Mouse (Mus musculus): ENCODE measurements at regions not wholly inside any gene's neighbourhood (a gene's known extent, or its start where the extent isn't known, plus 50 kb on each side); places are given as distances from the start of the nearest gene placed in this dataset.

DNA sequence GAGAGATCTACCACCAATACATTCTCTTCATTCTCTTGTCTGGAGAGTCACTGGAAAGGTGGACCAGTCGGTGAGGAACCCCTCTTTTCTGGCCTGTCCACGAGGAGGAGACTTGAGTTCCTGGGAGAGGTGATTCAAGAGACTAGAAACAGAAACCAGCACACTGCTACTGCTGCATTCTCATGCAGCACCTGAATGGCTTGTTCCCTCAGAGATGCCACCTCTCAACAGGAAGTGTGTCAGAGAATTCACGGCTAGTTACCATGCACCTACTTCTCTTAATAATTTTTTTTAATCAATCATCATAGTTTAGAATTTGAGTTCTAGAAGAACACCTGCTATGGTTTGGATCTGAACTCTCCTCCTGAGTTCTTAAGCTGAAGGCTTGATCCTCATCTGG, 52.0 kb upstream of the Dynlrb2 start:
- H3K27ac ChIP-seq: no peak overlapping the region
- no peaks in the 10 kb centered on the region for H3K9me3 ChIP-seq
- WGBS: 84% methylated on average over 3 of the region's 3 CpGs
- H3K9ac ChIP-seq: no peak overlapping the region
- H3K4me1 ChIP-seq: 0 out of 2 replicates have a peak, but pooled peaks cover 2% of the 10 kb centered on the region
- no peaks in the 10 kb centered on the region for H3K27me3 ChIP-seq
- H3K4me2 ChIP-seq (replicated peaks): no peak overlapping the region
- no peak for ATAC-seq (ENCODE audit: low FRiP score, low read depth)
- H3K36me3 ChIP-seq: no peaks in the 10 kb centered on the region
- H3K4me3 ChIP-seq: no peak overlapping the region

DNA sequence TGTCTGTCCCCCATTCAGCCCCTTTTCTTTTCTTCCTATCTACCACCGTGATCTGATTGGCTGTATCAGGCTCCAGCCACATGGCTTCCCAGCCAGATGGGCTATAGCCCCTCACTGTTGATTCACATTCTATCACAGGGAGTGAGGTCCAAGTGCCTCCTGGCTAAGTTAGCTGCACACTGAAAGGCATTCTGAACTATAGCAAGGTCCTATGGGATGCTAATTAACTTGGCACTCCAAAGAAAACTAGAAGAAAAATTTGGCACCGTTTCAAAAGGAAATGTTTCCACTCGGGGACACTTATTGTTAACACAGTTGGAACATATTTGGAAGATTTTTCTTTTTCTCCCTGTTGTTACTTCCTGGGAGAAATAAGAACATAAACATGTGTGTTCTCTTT, 53.4 kb upstream of the Dynlrb2 start:
- H3K27ac ChIP-seq: no peak overlapping the region
- 0 out of 2 replicates have a peak, but pooled peaks cover 2% of the 10 kb centered on the region for H3K4me1 ChIP-seq

GRCm38 (mm10) chr8:116447452-116447851, 57.3 kb upstream of the Dynlrb2 start:
- H3K9ac ChIP-seq: no peak overlapping the region
- no peaks in the 10 kb centered on the region for H3K36me3 ChIP-seq
- H3K4me2 ChIP-seq (replicated peaks): no peak overlapping the region
- H3K27me3 ChIP-seq: peaks cover 1% of the 10 kb centered on the region; the same call in 1 of the 2 replicates
- H3K4me3 ChIP-seq: no peak overlapping the region
- 0 out of 2 replicates have a peak, but pooled peaks cover 2% of the 10 kb centered on the region for H3K4me1 ChIP-seq
- WGBS: 83% methylated on average over 2 of the region's 2 CpGs
- H3K9me3 ChIP-seq: 0 out of 2 replicates have a peak, but pooled peaks cover 3% of the 10 kb centered on the region
- ATAC-seq (ENCODE audit: low FRiP score, low read depth): no peak
- no peak overlapping the region for H3K27ac ChIP-seq

More for the DNA sequence above, 53.4 kb upstream of the Dynlrb2 start:
- Histone ChIP-seq H3K27me3 (no peaks in the 10 kb centered on the region), H3K9ac (no peak overlapping the region), H3K4me2 (replicated peaks) (no peak overlapping the region), H3K4me3 (no peak overlapping the region), H3K36me3 (no peaks in the 10 kb centered on the region), H3K9me3 (no peaks in the 10 kb centered on the region)
- no peak for ATAC-seq (ENCODE audit: low FRiP score, low read depth)
- WGBS: 59% methylated on average over 3 of the region's 3 CpGs

DNA sequence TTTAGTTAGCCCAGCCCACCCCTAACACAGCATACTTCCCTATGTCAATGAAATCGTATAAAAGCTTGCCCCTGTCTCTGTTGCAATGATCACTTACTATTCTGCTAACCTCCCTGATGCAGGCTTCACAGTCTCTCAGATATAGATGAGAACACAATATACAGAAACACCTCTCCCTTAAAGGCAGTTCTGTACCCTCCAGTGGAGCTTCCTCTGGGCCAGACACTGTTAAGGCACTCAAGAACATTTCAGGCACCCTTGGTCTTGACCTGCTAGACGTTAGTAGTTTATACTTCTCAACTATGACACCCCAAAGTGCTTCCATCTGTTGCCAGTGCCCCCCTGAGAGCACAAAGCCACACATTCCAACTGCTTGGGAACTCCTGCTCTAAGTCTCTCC, 61.9 kb upstream of the Dynlrb2 start:
- Histone ChIP-seq H3K4me1 (no peaks in the 10 kb centered on the region), H3K27me3 (peaks cover 31% of the 10 kb centered on the region), H3K9me3 (0 out of 2 replicates have a peak, but pooled peaks cover 3% of the 10 kb centered on the region), H3K4me3 (no peak overlapping the region), H3K4me2 (replicated peaks) (no peak overlapping the region), H3K9ac (no peak overlapping the region), H3K27ac (no peak overlapping the region), H3K36me3 (no peaks in the 10 kb centered on the region)
- WGBS: 38% methylated on average over 2 of the region's 2 CpGs
- no peak for ATAC-seq (ENCODE audit: low FRiP score, low read depth)

GRCm38 (mm10) chr8:116438895-116439294, 65.9 kb upstream of the Dynlrb2 start:
- no peaks in the 10 kb centered on the region for H3K9me3 ChIP-seq
- H3K9ac ChIP-seq: no peak overlapping the region
- ATAC-seq (ENCODE audit: low FRiP score, low read depth): no peak; the same call in 1 of the 2 replicates
- peaks cover 41% of the 10 kb centered on the region for H3K27me3 ChIP-seq
- no peak overlapping the region for H3K4me3 ChIP-seq
- H3K36me3 ChIP-seq: no peaks in the 10 kb centered on the region
- no peak overlapping the region for H3K27ac ChIP-seq
- WGBS: 16% methylated on average over 7 of the region's 7 CpGs
- H3K4me1 ChIP-seq: no peaks in the 10 kb centered on the region
- H3K4me2 ChIP-seq (replicated peaks): no peak overlapping the region

DNA sequence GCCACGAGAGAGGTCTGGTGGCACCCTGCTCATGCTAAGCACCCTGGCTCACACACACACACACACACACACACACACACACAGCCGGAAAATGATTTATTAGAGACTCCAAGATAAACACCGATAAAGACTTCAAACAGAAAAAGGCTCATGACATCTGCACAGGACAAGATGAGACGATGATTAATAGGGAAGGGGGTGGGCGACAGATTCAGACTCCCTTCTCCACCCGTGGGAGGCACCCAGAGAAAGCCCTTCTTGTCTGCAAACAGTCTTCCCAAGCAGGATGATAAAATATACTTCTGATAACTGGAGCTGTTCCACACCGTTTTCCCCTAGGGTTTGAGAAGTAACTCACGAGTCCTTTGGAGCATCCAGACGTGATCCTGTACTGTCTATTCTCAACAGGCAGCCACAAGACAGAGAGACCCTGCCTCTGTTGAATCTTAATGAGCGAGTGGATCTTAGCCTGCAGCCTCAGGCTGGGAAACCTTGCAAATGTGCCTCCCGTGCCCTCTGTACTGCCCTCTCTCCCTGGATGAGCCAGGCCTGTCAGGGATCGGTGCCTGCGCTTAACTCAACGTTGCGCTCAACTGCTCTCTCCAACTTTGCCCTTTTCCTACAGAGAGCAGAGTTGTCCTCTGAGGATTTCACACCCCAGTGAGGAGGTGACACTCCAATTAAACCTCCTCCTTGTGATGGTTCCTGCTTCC, 69.3 kb upstream of the Dynlrb2 start:
- 63% methylated on average over 15 of the region's 15 CpGs for WGBS
- H3K4me2 ChIP-seq (replicated peaks): no peak overlapping the region
- H3K9ac ChIP-seq: no peak overlapping the region
- H3K27me3 ChIP-seq: peaks cover 26% of the 10 kb centered on the region
- H3K27ac ChIP-seq: no peak overlapping the region
- no peak overlapping the region for H3K4me3 ChIP-seq
- H3K36me3 ChIP-seq: no peaks in the 10 kb centered on the region
- no peaks in the 10 kb centered on the region for H3K4me1 ChIP-seq
- H3K9me3 ChIP-seq: no peaks in the 10 kb centered on the region
- no peak for ATAC-seq (ENCODE audit: low FRiP score, low read depth)

GRCm38 (mm10) chr8:116430051-116430450, 74.7 kb upstream of the Dynlrb2 start:
- no peak overlapping the region for H3K4me3 ChIP-seq
- ATAC-seq (ENCODE audit: low FRiP score, low read depth): no peak
- H3K4me1 ChIP-seq: no peaks in the 10 kb centered on the region; the same call in 1 of the 2 replicates
- H3K27ac ChIP-seq: no peak overlapping the region
- H3K9ac ChIP-seq: no peak overlapping the region
- H3K27me3 ChIP-seq: peaks cover 4% of the 10 kb centered on the region; the same call in 1 of the 2 replicates
- no peak overlapping the region for H3K4me2 ChIP-seq (replicated peaks)
- 67% methylated on average over 5 of the region's 5 CpGs for WGBS
- no peaks in the 10 kb centered on the region for H3K36me3 ChIP-seq
- H3K9me3 ChIP-seq: no peaks in the 10 kb centered on the region

DNA sequence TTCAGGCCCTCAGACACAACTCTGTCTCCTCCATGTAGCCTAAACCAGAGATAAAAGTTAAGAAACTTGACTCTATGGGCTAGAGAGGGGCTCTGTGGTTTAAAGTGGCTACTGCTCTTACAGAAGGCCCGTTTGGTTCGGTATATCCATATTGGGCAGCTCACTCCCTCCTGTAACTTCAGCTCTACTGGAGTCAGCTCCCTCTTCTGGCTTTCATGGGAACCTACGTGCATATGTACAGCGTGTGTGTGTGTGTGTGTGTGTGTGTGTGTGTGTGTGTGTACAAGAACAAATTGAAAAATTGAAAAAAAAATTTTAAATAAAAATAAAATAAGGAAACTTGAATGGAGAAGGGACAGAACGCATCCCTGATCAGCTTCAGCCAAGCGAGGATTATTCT, 75.1 kb upstream of the Dynlrb2 start:
- WGBS: 71% methylated on average over 6 of the region's 6 CpGs
- ATAC-seq (ENCODE audit: low FRiP score, low read depth): no peak
- no peaks in the 10 kb centered on the region for H3K9me3 ChIP-seq

GRCm38 (mm10) chr8:116422826-116423225, 81.9 kb upstream of the Dynlrb2 start:
- 0 out of 2 replicates have a peak, but pooled peaks cover 4% of the 10 kb centered on the region for H3K9me3 ChIP-seq
- WGBS: 74% methylated on average over 6 of the region's 6 CpGs
- H3K4me1 ChIP-seq: no peaks in the 10 kb centered on the region
- no peak overlapping the region for H3K27ac ChIP-seq
- H3K4me3 ChIP-seq: no peak overlapping the region
- H3K4me2 ChIP-seq (replicated peaks): no peak overlapping the region
- no peaks in the 10 kb centered on the region for H3K27me3 ChIP-seq
- ATAC-seq (ENCODE audit: low FRiP score, low read depth): no peak
- H3K36me3 ChIP-seq: no peaks in the 10 kb centered on the region
- H3K9ac ChIP-seq: no peak overlapping the region

More for the DNA sequence above, 75.1 kb upstream of the Dynlrb2 start:
- Histone ChIP-seq H3K9ac (no peak overlapping the region), H3K4me2 (replicated peaks) (no peak overlapping the region), H3K27me3 (peaks cover 4% of the 10 kb centered on the region; the same call in 1 of the 2 replicates), H3K4me3 (no peak overlapping the region), H3K27ac (no peak overlapping the region), H3K36me3 (no peaks in the 10 kb centered on the region), H3K4me1 (no peaks in the 10 kb centered on the region; the same call in 1 of the 2 replicates)

DNA sequence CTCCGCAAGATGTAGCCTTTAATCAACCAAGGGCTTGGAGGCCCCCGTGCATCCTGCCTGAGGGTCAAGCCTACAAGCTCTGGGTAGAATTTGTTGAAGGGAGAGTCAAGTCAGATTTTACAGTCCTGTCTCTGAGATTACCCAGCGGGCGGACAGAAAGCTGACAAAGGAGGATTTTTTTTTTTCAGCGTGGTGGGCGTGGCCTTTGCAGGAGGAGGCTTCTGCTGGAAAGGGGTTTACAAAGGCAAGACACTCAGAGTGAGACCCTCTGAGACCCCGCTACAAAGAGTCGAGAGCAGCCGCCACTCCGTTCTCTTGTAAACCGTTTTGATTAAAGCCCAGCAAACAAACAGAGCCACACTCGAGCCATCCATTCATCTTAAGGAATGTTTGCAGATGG, 92.1 kb upstream of the Dynlrb2 start:
- 39% methylated on average over 12 of the region's 12 CpGs for WGBS
- H3K4me3 ChIP-seq: no peak overlapping the region
- no peak for ATAC-seq (ENCODE audit: low FRiP score, low read depth)
- peak overlapping the region; percentile 12 for H3K4me2 ChIP-seq (replicated peaks)
- H3K4me1 ChIP-seq: peaks cover 11% of the 10 kb centered on the region; the same call in 1 of the 2 replicates
- no peak overlapping the region for H3K9ac ChIP-seq
- H3K27me3 ChIP-seq: peaks cover 11% of the 10 kb centered on the region
- H3K27ac ChIP-seq: no peak overlapping the region
- no peaks in the 10 kb centered on the region for H3K36me3 ChIP-seq
- no peaks in the 10 kb centered on the region for H3K9me3 ChIP-seq

- Histone ChIP-seq H3K4me1 (peaks cover 11% of the 10 kb centered on the region; the same call in 1 of the 2 replicates), H3K9ac (no peak overlapping the region), H3K27ac (no peak overlapping the region), H3K4me3 (no peak overlapping the region), H3K4me2 (replicated peaks) (no peak overlapping the region), H3K36me3 (no peaks in the 10 kb centered on the region), H3K9me3 (no peaks in the 10 kb centered on the region), H3K27me3 (peaks cover 11% of the 10 kb centered on the region)
- no peak for ATAC-seq (ENCODE audit: low FRiP score, low read depth)
- 79% methylated on average over 5 of the region's 5 CpGs for WGBS
Measured at GRCm38 (mm10) chr8:116410041-116410440, 94.7 kb upstream of the Dynlrb2 start.

GRCm38 (mm10) chr8:116409011-116409410, 95.8 kb upstream of the Dynlrb2 start:
- Histone ChIP-seq H3K9me3 (no peaks in the 10 kb centered on the region), H3K27me3 (peaks cover 11% of the 10 kb centered on the region), H3K36me3 (no peaks in the 10 kb centered on the region), H3K4me2 (replicated peaks) (no peak overlapping the region), H3K27ac (no peak overlapping the region), H3K4me3 (no peak overlapping the region), H3K9ac (no peak overlapping the region), H3K4me1 (peaks cover 11% of the 10 kb centered on the region; the same call in 1 of the 2 replicates)
- ATAC-seq (ENCODE audit: low FRiP score, low read depth): no peak
- WGBS: 91% methylated on average over 6 of the region's 6 CpGs

- H3K4me2 ChIP-seq (replicated peaks): no peak overlapping the region
- no peaks in the 10 kb centered on the region for H3K9me3 ChIP-seq
- no peak overlapping the region for H3K27ac ChIP-seq
- H3K4me1 ChIP-seq: no peaks in the 10 kb centered on the region
- no peaks in the 10 kb centered on the region for H3K36me3 ChIP-seq
- no peak overlapping the region for H3K9ac ChIP-seq
- no peak overlapping the region for H3K4me3 ChIP-seq
- H3K27me3 ChIP-seq: no peaks in the 10 kb centered on the region
- no peak for ATAC-seq (ENCODE audit: low FRiP score, low read depth)
Measured at GRCm38 (mm10) chr8:116404571-116404970, 100.2 kb upstream of the Dynlrb2 start.

All from limb, embryonic 13.5 days (tissue).